Mouse (Mus musculus): Measurements from ENCODE around the gene Ube2v1. TPM values are rescaled to one million over a fixed set of nuclear protein-coding genes. Genes with fewer than 3 reads are reported as not detected.

The Ube2v1 gene
- total RNA-seq (2014; rRNA removed) (161 TPM in 2 replicates), polyA plus RNA-seq (2015; fragmentation: Nextera tagmentation; extraction: Ambion mirVana) (328 and 369 TPM in 2 replicates)

GRCm38 (mm10) chr2:167631591-167632448 lies at the start of gene Ube2v1:
TSS of gene Ube2v1 (minus strand) at chr2:167632095.
- peaks cover 9% of the 10 kb centered on the region; the same call in 1 of the 2 replicates for H3K36me3 ChIP-seq (ENCODE audit: insufficient read depth)
- peak within 1 kb of the TSS; percentile 93 for H3K4me3 ChIP-seq (ENCODE audit: low read depth, low read length)
- peak; percentile 50 for TF ChIP-seq CTCF (IDR thresholded peaks at IDR 0.05; ENCODE audit: low read depth)
- H3K4me1 ChIP-seq (ENCODE audit: insufficient read depth) = peaks cover 20% of the 10 kb centered on the region
- H3K4me2 ChIP-seq (ENCODE audit: low read depth) = peak within 1 kb of the TSS; percentile 78
- DNase-seq (peak; percentile 99), ATAC-seq (peak; percentile 81)
- WGBS = under 1% methylated on average over 85 of the region's 87 CpGs
- peak within 1 kb of the TSS; percentile 90 for H3K9ac ChIP-seq
- H3K9me3 ChIP-seq (ENCODE audit: low read length) = no peaks in the 10 kb centered on the region
- no peaks in the 10 kb centered on the region for H3K27me3 ChIP-seq (ENCODE audit: insufficient read depth, low read length)
- H3K27ac ChIP-seq (ENCODE audit: low read depth, low read length) = peak within 1 kb of the TSS; percentile 90

- Histone ChIP-seq H3K36me3 (ENCODE audit: insufficient read depth) (no peaks in the 10 kb centered on the region), H3K27me3 (ENCODE audit: insufficient read depth, low read length) (no peaks in the 10 kb centered on the region), H3K9ac (no peak overlapping the region), H3K27ac (ENCODE audit: low read depth, low read length) (no peak overlapping the region), H3K4me2 (ENCODE audit: low read depth) (no peak overlapping the region), H3K4me1 (ENCODE audit: insufficient read depth) (no peaks in the 10 kb centered on the region), H3K9me3 (ENCODE audit: low read length) (no peaks in the 10 kb centered on the region), H3K4me3 (ENCODE audit: low read depth, low read length) (no peak overlapping the region)
- WGBS = 45% methylated on average over 5 of the region's 5 CpGs
- peak; percentile 66 for TF ChIP-seq CTCF (IDR thresholded peaks at IDR 0.05; ENCODE audit: low read depth)
- ATAC-seq = no peak
- peak; percentile 57 for DNase-seq
Observed at GRCm38 (mm10) chr2:167680657-167681056, 48.8 kb upstream of the Ube2v1 start.

GRCm38 (mm10) chr2:167679902-167680430 lies 48.1 kb upstream of the Ube2v1 start:
- H3K4me3 ChIP-seq (ENCODE audit: low read depth, low read length) = no peak overlapping the region
- no peaks in the 10 kb centered on the region for H3K36me3 ChIP-seq (ENCODE audit: insufficient read depth)
- H3K9me3 ChIP-seq (ENCODE audit: low read length) = no peaks in the 10 kb centered on the region
- ATAC-seq (peak; percentile 87), DNase-seq (peak; percentile 82)
- peak; percentile 96 for TF ChIP-seq CTCF (IDR thresholded peaks at IDR 0.05; ENCODE audit: low read depth)
- H3K27me3 ChIP-seq (ENCODE audit: insufficient read depth, low read length) = no peaks in the 10 kb centered on the region
- no peaks in the 10 kb centered on the region for H3K4me1 ChIP-seq (ENCODE audit: insufficient read depth)
- no peak overlapping the region for H3K9ac ChIP-seq
- no peak overlapping the region for H3K27ac ChIP-seq (ENCODE audit: low read depth, low read length)
- no peak overlapping the region for H3K4me2 ChIP-seq (ENCODE audit: low read depth)
- 3% methylated on average over 13 of the region's 13 CpGs for WGBS

GRCm38 (mm10) chr2:167678600-167678999 lies 46.7 kb upstream of the Ube2v1 start:
- no peaks in the 10 kb centered on the region for H3K36me3 ChIP-seq (ENCODE audit: insufficient read depth)

GRCm38 (mm10) chr2:167675120-167675909 lies 43.4 kb upstream of the Ube2v1 start:
- H3K9me3 ChIP-seq (ENCODE audit: low read length) = no peaks in the 10 kb centered on the region
- H3K36me3 ChIP-seq (ENCODE audit: insufficient read depth) = no peaks in the 10 kb centered on the region
- TF ChIP-seq CTCF (IDR thresholded peaks at IDR 0.05; ENCODE audit: low read depth) = peak; percentile 56
- DNase-seq (no peak), ATAC-seq (no peak)
- H3K4me2 ChIP-seq (ENCODE audit: low read depth) = no peak overlapping the region
- H3K27me3 ChIP-seq (ENCODE audit: insufficient read depth, low read length) = no peaks in the 10 kb centered on the region; the same call in 1 of the 2 replicates
- WGBS = 42% methylated on average over 14 of the region's 14 CpGs
- H3K4me1 ChIP-seq (ENCODE audit: insufficient read depth) = no peaks in the 10 kb centered on the region
- H3K27ac ChIP-seq (ENCODE audit: low read depth, low read length) = no peak overlapping the region
- H3K9ac ChIP-seq = no peak overlapping the region
- no peak overlapping the region for H3K4me3 ChIP-seq (ENCODE audit: low read depth, low read length)

More at GRCm38 (mm10) chr2:167678600-167678999, 46.7 kb upstream of the Ube2v1 start:
- ATAC-seq (no peak), DNase-seq (no peak)
- H3K4me1 ChIP-seq (ENCODE audit: insufficient read depth) = no peaks in the 10 kb centered on the region
- 47% methylated on average over 5 of the region's 5 CpGs for WGBS
- H3K27me3 ChIP-seq (ENCODE audit: insufficient read depth, low read length) = no peaks in the 10 kb centered on the region
- H3K4me2 ChIP-seq (ENCODE audit: low read depth) = no peak overlapping the region
- TF ChIP-seq CTCF (IDR thresholded peaks at IDR 0.05; ENCODE audit: low read depth) = peak; percentile 37; the same call in 1 of the 2 replicates
- no peaks in the 10 kb centered on the region for H3K9me3 ChIP-seq (ENCODE audit: low read length)
- H3K9ac ChIP-seq = no peak overlapping the region
- no peak overlapping the region for H3K4me3 ChIP-seq (ENCODE audit: low read depth, low read length)
- H3K27ac ChIP-seq (ENCODE audit: low read depth, low read length) = no peak overlapping the region

- DNase-seq (no peak), ATAC-seq (peak; percentile 43; the same call in 1 of the 2 replicates)
- H3K4me2 ChIP-seq (ENCODE audit: low read depth) = no peak overlapping the region
Observed at GRCm38 (mm10) chr2:167672212-167672685, 40.4 kb upstream of the Ube2v1 start.

More at GRCm38 (mm10) chr2:167672212-167672685, 40.4 kb upstream of the Ube2v1 start:
- Histone ChIP-seq H3K36me3 (ENCODE audit: insufficient read depth) (no peaks in the 10 kb centered on the region), H3K4me1 (ENCODE audit: insufficient read depth) (no peaks in the 10 kb centered on the region), H3K27ac (ENCODE audit: low read depth, low read length) (no peak overlapping the region), H3K9me3 (ENCODE audit: low read length) (no peaks in the 10 kb centered on the region), H3K9ac (no peak overlapping the region), H3K4me3 (ENCODE audit: low read depth, low read length) (no peak overlapping the region), H3K27me3 (ENCODE audit: insufficient read depth, low read length) (no peaks in the 10 kb centered on the region; the same call in 1 of the 2 replicates)
- TF ChIP-seq CTCF (IDR thresholded peaks at IDR 0.05; ENCODE audit: low read depth) = no peak
- WGBS = 39% methylated on average over 13 of the region's 13 CpGs
